Mouse (Mus musculus) spleen, adult 18-20 months (tissue): ENCODE results near the gene Prss46.

Experiments
- DNase-seq, 2 experiments: peaks; one replicate each; pipeline ENCODE4 v3.0.0; 2022; ENCODE audit warnings: mixed read lengths in 2 of 2

Prss46 gene

DNA sequence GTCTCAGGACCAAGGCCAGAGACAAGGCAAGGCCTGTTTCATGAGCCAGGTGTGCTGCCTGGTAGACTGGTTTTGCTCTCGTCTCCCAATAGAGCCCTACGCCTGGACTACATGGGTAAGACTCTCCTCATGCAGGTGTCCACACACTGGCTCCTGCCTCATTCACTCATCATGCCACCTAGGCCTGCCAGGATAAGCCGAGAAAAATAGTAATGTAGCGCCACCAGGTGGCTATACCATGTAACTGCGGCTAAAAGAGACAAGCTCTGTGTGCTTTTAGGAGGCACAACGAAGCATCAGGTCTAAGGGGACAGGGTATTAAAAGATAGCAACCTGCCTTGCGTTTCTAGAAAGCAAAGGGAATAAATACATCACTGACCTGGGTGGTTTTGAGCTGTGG, 26.7 kb downstream of the Prss46 start:
- DNase-seq, result peak in 1 of 2 experiments; percentile 40

DNA sequence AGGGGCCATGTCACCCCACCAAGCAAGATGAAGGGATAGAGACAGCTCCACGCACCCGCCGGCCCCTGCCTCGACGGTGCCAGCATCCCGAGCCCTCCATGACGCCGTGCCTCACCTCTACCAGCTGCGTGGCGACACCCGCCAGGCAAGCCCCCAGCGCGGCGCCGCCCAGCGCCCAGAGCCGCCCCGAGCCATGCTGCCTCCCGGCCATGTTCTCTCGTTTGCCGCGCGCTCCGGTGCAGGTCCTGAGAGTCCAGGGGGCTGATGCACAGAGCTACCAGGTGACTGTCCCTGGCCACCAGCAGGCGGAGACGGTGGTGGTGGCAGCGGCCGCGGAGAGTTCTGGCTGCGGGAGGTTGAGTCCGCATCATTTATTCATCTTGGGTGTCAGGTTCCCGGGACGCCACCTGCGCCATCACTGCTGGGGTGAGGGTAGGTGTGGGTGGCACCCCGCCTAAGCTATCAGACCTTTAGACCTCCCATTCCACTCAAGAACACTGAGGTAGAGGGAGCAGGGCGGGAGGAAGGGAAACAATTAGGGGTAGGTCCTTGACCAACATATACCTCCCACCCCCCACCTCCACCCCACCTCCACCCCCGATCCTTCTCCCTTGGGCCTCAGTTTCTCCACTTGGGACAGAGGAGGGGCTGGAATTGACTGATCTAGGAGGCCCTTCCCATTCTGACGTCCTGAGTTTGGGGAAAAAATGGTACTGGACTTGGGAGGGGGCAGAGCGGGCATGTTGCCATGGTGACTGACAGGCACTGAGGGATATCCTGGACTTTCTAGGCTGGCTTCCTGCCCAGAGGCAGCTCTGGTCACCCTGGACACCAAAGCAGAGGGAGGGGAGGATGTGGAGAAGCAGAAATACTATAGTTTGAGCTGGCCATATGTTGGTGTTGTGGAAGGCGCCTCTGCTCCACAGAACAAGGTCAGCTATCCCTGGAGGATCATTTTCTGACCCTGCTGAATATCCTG, 29.7 kb downstream of the Prss46 start:
- no peak for DNase-seq

DNA sequence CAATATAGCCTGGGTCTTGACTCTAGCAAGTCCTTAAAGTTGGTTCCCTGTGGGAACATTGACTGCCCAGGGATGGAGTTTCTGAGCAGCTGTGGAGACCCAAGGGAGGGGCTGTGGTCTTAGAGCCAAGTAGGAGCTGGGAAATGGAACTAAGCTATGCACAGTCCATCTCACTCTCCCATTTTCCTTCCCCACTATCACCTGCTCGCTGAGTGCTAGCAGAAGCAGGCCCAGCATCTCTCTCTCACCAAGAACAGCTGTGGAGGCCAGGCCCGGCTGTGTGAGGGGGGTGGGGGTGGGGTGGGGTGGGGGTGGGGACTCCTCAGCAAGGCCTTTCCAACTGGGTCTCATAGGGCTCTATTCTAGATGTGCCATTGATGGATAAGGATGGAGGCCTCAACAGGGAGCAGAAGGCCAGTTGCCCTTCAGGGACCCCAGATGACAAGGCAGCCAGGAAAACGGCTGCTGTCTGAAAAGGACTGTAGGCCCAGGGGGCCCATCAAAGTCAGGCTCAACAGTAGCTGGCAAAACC, 30.4 kb downstream of the Prss46 start:
- DNase-seq, result no peak

DNA sequence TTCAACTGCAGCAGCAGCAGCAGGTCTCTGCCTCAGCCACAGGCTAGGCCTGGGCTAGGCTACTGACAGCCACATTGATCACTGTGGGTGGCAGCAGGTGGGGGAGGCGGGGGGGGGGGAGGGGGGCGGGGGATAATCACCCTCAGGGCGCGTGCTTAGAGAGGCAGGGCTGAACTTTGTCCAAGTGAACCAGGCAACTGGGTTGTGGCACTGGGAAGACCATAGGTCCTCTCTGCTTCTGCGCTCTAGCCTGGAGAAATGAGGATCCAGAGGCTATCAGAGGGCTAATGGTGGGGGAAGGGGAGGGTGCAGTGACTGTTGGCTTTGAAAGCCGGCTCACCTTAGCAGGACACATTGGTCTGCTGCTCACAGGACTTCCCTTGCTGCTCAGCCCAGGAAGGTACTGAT, 31.0 kb downstream of the Prss46 start:
- no peak for DNase-seq

DNA sequence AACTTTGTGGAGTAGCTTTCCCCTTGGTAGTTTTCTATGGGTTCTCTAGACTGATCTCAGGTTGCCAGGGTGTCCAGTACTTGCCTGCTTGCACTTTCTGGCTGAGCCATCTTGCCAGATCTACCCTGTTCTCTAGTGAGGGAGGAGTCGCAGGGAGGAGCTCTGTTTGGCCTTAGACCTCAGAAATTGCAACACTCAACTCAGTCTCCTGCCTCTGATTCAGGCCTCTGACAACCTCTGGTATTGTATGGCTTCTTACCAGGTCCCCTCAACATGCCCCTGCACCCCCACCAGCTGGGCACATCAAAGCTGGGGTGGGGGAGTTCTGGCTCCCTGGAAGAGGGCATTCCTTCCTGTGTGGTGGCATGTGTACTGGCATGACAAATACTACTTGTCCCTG, 33.0 kb downstream of the Prss46 start:
- no peak for DNase-seq

DNA sequence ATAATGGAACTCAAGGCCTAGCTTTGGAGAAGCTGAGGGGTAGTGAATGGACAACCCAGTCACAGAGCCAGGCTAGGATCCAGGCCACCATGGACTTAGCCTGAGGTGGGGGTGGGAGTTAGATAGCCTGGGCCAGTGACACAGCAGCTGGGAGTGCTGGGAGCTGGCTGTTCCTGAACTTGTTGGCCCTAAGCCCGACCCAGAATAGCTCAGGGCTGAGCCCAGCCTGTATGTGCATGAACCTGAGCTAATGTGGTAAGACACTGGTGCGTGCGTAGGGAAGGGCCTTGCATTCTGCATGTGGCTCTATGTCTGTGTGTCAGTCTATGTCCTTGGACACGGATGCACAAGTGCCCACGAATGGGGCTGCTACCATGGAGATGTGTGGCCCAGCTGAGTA, 33.6 kb downstream of the Prss46 start:
- DNase-seq, result no peak

DNA sequence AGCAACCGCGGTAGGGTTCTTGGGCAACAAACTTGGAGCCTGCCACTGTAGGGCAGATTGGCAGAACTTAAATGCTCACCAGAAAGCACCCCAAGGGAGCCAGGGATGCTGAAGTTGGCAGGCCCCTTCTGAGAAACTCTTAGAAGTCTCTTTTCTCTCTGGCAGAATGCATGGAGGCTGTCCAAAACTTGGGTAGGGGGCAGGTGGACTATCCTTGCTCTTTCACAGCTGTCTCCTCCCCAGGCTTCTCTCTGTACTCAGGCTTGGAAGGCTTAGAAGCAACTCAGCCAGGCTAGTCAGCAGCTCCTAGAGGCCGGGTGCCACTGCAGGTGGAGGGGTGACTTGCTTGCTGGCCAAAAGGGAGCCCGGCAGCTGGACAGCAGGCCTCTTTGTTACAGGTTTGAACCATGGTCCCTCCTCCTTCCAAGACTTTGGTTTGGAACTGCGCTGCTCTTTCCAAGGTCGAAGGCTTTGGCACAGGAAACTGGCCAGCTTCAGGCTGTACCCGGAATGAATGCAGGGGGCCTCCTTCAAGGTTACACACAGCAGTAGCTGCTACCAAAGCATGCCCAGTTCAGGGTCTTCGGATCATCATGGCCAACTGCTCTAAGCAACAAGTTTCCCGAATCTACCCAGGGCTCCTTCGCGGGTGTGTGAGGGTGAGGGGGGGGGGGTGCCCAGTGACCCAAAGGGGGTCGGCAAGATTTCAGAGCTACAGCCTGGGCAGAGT, 35.0 kb downstream of the Prss46 start, which contains the start of gene Als2cl:
Als2cl (plus strand) TSS at position 680 of the 730 bp plus-strand sequence.
- DNase-seq, result no peak

DNA sequence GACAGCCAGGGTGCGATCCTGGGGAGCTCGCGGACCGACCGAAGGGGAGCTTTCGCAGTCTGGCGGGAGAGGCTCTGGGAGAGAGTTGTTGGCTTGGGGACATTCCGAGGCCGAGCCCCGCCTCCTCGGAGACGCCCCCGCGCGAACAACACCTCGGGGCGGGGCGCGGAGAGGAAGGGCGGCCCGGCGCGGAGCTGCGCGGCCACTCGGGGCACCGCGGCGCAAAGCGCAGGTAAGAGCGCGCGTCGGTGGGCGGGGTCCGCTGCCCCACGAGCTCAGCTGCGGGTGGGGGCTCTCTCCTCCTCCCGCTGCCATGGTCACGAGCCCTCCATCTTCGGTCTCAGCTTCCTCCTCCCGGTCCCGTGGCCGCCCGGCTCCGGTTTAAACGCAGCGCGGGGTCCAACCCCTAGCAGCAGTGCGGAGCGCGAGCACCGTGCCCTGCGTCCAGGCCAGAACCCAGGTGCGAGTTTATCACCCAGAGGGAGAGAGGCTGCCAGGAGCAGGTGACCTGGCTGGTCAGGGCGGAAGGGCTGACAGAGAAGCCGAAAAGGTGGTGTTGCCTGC, 35.8 kb downstream of the Prss46 start, which contains the start of gene Tmie:
Tmie (minus strand) TSS at position 116 of the 564 bp plus-strand sequence.
- peak; percentile 50 to 51 for DNase-seq

DNA sequence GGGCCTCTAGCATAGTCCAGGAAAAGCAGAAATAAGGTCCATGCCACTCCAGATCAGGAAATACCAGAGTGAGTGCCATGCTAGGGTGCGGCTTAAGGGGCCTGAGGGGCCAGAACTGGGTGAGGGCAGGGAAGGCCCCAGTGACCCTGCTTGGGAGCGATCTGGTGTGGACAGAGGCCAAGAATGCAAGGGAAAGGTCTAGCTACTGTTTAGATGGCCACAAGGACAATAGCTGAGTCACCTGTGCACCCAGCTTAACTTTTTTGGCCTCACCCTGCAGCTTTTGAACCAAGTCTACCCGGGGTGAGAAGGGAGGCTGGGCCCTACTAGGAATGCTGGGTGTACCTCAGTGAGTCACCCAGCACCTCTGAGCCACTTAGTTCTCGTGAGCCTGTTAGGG, 36.5 kb downstream of the Prss46 start:
- no peak for DNase-seq

DNA sequence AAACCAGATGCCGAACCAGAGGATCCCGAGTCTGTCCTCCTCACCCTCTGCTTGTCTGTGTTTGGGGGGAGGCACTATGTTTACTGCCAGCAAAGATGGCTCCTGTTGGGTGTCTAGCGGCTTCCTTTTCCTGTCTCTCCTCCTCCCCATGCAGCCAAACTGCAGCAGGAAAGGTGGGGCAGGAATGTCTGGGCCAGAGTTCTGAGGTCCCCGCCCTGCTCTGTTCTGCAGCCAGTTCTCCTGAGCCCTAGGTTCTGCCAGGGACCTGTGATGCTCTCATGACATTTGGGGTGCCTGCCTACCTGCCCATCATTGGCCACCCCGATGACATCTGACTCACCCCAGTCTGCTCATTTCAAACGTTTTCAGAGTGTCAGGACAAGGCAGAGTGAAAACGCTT, 37.6 kb downstream of the Prss46 start:
- DNase-seq, result no peak

DNA sequence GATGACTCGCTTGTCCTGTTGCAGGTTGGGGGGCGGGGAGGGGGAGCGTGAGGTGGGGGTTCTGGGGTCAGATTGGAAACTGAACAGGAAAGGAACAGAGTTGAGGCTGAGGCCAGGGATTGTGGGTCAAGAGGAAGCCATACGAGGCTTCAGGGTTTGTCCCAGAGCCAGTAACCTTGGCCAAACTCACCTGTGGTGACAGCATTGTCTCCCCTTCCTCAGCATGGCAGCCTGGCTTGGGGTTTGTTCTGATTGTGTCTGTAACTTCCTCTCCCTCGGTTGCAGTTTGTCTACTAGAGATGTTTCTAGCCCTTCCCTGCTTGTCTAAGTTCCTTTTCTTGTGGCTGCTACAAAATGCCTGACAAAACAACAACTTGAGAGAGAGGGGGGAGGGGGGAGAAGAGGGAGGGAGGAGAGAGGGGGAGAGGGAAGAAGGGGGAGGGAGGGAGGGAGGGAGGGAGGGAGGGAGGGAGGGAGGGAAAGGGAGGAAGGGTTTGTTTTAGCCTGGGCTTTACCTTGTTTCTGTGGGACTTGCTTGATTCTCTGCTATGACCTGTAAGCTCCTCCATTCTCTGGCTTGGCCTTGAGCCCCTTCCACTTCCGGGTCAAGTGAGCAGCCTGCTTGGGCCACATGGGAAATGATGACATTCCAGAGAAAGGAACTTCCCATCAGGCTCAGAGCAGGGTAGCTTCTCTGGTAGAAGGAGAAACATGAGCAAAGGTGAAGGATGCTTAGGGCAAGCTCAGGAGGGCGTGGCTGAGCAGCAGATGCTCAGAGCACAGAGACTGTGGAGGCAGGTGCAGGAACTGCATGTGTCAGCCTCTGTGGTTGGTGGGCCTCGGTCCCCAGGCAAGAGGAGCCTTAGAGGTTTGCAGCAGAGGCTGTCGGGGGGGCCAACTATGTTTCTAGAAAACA, 43.3 kb downstream of the Prss46 start:
- DNase-seq, result no peak

DNA sequence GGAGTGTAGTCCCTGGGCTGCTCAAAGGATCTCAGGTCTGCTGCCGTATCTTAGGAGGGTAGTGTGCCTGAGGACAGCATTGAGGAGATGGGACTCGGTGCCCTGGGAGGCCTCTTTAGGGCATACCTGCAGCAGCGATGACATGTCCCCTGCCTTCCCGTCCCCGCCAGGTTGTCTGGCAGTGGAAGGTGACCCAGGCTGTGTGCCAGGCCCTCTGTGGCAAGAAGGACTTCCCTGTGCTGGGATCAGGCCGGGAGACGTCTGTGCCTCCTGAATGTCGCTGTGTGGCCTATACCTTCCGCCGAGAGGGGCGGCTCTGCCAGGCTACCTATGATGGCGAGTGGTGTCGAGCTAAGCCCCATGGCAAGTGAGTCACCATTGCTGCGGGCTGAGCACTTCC, 44.6 kb downstream of the Prss46 start:
- no peak for DNase-seq

DNA sequence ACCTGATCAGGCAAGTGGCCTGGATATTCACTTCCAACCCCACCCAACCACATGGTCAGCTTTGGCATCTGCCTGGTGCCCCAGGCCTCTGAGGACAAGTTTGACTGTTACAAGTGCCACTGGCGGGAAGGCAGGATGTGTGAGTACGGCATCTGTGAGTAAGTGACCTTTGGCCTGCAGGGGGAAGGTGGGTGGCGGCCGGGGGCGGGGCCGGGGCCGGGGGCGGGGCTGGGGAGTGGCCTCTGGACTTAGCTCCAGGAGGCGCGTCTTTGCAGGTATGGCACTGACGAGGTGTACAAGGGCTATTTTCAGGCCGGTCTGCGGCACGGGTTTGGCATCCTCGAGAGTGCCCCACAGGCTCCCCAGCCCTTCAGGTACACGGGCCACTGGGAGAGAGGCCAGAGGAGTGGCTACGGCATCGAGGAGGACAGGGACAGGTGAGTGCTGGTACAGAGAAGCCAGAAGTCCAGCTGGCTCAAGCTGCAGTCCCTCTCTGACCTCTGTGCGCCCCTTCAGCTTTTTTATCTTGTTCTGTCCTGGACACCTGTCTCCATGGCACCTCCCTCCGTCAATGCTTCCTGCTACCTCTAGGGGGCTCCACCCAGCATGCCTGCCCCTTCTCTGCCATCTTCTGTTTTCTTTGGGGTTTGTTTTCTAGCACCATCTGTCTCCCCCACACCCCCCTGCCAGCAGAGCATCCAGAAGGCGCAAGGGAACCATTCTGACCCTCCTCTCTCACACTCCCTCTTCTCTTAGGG, 45.9 kb downstream of the Prss46 start:
- DNase-seq, result no peak

DNA sequence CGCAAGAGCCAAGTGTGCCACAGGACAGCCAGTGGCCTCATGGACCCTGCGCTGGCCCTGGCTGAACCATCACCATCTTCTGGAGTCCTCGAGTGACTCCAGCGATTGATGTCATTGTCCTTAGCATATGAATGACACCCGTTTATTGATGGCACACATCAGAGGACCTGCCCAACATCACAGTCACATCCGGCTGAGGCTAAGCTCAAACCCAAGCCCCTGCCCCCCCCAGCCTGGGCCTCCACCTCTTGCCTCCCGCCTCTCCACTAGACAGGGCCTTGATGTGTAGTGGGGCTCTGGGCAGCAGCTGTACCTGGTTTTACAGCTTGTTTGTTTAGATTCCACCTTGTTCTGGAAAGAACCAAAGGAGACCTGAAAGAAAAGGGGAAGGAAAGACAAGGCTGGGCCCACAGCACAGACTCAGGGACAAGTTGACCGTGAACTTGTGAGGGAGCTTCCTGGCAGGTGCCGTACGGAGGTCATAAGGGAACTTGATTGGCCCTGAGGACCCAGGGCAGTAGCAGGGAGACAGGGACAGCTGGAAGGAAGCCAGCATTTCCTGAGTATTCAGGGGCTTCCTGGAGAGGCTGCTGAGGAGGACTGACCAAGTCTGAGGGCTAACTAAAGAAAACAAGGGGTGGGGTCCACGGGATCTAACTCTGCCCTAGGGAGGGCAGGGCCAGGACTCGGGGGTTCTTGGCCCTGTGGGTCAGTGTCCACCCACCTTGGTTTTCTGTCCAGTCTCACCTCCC, 46.9 kb downstream of the Prss46 start:
- no peak for DNase-seq

DNA sequence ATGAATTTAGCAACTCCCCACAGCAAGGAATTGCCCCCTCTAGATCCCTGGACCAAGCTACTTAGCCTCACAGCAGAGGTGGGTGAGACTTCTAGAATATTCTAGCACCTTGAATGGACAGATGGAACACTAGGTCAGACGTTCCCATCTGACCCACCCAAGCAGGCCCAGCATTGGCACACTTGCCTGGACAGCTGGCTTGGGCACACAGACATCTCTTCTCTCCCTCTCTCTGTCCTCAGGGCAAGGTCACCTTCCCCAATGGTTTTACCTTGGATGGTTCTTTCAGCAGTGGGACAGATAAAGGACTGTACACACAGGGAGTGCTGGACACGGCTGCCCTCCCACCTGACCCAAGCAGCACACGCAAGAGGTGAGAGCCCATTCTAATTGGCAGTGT, 48.2 kb downstream of the Prss46 start:
- DNase-seq, result no peak

DNA sequence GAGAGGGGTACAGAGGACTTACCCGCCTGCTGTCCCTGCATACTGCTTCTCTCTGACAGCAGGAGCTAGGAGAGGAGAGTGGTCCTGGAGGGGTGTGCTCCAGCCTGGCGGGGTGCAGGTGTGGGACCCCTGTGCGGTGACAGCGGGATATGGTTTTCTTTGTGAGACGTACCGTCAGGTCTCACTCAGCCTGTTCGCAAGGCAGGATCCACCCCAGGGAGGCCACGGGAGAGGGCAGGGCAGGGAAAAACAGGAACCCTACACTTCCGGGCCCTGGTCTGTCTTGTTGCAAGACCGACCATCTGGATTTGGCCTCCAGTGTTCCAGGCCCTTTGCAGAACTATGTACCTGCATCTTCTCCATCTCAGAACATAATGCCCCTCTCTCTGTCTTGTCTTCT, 49.1 kb downstream of the Prss46 start:
- DNase-seq, result no peak

DNA sequence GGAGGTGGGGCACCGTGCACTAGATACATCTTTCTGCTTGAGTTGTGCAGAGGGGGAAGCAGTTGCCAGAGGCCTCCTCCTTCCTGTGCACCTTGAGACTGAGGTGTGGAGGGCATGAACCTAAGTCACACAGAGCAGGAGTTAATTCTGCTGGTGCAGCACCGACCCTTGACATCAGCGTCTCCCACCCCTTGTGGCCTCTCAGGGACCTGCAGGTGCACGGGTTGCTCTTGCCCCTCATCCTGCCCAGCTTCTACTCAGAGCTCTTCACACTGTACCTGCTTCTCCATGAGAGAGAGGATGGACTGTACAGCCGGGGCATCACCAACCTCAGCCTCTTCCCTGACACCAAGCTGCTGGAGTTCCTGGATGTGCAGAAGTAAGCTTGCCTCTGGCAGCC, 51.2 kb downstream of the Prss46 start:
- DNase-seq, result no peak

DNA sequence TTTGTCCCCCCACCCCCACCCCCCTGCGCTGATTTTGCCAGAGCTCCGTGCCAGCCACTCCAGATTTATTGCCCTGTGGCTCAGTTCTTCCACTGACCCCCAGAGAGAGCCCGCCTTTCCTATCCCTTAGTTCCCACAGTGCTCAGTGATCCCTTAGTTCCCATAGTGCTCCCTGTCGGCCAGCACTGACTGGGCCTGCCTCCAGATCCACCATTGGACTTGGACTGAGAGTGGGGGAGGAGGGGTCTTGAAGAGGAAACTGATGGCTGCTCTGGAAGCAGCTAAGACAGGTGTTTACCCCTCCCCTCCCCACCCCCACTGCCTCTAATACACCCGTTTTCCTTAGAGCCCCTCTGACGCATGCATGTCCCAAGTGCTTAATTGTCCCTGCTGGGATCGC, 51.7 kb downstream of the Prss46 start:
- DNase-seq, result no peak

DNA sequence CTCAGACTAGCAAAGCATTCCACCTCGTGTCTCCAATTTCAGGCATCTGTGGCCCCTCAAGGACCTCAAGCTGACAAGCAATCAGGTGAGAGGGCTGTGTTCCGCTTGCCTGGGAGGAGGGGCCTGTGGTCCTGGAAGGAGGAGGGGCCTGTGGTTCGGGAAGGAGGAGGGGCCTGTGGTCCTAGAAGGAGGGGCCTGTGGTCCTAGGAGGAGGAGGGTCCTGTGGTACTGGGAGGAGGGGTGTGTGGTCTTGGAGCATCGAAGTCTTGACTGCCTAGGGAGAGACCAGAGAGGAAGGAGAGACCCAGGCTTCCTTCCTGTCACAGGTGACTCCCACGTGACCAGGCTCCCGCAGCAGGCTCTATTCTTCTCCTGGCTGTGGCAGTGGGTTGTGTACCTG, 52.3 kb downstream of the Prss46 start:
- DNase-seq, result peak; percentile 23 to 49

DNA sequence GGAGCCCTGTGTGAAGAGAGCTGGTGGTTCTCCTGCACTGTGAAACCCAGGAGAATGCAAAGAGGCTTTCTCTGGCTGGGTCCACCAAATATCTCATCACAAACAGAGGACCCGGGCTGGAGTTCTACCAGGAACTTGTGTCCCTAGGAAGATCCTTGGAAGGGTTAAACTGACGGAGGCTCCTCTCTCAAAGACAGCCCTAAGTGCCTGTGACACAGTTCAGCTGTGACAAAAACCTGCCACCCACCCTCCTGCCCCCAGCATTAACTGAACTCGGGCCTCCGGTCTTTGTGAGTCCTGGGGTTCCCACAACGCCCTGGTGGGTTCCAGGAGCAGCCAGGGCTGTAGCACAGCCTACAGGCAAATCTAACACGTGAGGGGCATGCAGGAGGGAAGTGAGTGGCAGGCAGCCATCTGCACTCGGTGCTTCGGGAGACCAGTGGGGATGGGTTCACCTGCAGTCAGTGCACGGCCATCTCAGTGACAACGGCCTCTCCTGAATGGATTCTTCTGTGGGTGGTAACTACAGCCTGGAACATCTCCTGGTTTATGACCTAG, 55.2 kb downstream of the Prss46 start:
- DNase-seq, result no peak
